Mouse (Mus musculus) MEL-GATA-1-ER (cell line): ENCODE measurements around the gene Atp6v0a2.

Source experiments
- DNase-seq: peaks from one replicate; pipeline ENCODE4 v3.0.0-alpha.2; 2012; ENCODE audit warnings: low read depth; ENCODE audit errors: extremely low read depth

Gene Atp6v0a2

GRCm38 (mm10) chr5:124636694-124637093, 8.3 kb downstream of the Atp6v0a2 start:
- DNase-seq = no peak

DNA sequence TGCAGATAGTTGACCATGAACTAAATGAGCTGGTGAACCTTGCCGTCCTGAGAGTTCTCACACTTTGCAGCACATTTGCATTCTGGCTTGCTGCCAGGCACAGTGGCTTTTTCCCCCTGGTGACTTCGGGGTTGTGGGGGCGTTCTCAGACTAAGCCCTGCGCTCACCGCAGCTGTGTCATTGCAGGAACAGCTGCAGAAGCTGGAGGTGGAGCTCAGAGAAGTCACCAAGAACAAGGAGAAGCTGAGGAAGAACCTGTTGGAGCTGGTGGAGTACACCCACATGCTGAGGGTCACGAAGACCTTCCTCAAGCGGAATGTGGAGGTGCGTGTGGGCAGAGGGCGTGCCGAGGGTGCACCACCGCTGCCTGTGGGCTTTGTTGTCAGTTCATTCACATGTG, 8.9 kb downstream of the Atp6v0a2 start:
- DNase-seq = no peak

DNA sequence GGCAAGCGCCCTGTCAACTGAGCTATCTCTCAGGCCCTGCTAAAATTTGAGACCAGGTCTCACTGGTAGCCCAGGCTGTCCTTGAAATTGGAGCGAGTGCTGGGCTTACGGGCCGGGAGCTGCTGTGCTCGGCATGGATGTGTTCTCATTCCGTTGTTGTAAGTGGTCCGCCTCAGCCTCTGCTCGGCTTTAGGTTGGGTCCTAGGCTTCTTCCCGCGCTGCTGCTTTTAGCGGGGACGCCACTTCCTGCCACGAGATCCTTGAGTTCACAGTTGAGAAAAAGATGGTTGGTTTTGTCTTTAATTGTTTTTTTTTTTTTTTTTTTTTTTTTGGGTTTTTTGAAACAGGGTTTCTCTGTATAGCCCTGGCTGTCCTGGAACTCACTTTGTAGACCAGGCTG, 9.5 kb downstream of the Atp6v0a2 start:
- DNase-seq = no peak

DNA sequence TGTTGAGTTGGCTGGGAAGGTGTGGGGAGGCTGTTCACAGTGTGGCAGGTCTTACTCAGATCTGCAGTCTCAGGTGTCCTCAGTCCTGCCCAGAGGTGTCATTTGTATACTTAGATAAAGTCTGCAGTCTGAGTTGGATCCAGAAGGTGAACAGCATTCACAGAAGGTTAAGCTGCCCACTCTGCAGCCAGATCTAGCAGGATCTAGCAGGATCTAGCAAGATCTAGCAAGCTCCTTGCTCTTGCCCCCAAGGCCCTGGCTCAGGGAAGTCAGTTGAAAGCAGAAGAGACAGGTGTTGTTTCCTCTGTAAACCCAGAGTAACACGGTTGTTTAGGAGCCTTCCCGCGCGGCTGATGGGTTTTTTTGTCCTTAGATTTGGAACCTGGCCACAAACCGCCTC, 85.4 kb downstream of the Atp6v0a2 start:
- no peak for DNase-seq

- no peak for DNase-seq
These were observed 86.8 kb downstream of the Atp6v0a2 start for GRCm38 (mm10) chr5:124715135-124715534.

DNA sequence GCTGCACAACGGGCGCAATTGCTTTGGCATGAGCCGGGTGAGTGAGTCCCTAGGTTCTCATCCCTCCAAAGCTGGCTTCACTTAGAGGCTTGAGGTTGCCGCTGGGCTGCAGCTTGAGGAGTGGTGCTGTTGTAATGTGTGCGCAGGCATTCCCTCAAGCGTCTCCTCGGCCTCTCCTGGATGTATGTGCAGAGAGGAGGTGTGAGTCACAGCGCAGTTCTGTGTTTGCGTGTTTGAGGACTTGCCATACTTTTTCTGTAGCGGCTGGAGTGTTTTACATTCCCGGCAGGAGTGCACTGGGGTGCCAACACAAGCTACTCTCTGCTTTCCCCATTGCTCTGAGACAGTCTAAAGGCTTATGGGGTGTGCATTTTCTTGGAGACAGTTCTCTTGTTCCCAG, 89.6 kb downstream of the Atp6v0a2 start:
- DNase-seq = no peak

GRCm38 (mm10) chr5:124718396-124718795, 90.0 kb downstream of the Atp6v0a2 start:
- DNase-seq = no peak

DNA sequence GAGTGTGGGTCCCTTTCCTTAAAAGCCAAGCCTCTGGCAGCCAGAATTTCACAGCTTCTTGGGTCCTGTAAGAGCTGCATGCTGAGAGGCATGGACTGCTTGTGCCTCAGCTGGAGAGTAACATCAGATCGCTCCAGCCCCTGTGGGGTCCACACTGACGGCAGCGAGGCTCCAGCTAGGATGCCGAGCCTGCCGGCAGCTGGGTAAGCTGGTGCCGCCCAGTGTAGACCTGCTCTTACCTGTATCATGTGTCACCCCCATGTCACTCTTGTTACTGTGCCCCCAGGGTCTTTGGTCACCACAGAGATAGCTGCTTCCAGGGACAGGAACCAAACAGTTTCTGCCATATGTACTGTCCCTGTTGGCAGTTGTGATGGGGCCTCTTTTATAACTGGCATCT, 94.7 kb downstream of the Atp6v0a2 start:
- no peak for DNase-seq

DNA sequence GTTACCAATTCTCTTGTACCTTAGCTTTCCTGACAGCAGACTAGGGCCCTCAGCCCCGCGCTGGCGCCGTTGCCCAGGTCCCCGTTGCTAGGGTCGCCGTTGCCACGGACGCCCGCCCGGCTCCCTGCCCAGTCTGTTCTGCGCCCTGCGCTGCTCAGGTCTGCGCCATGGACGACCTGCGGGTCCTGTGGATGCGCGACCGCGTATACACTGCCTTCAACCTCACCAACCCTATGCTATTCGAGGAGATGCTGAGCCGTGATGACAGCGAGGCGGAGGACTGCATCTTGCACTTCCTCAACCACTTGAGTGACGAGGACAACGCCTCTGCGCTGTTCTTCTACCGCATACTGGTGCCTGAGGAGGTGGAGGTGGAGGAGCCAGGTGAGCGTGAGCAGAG, 96.6 kb downstream of the Atp6v0a2 start, which contains the start of gene Dnah10:
TSS of gene Dnah10 (plus strand) at position 89 of the 400 bp plus-strand sequence.
- no peak for DNase-seq

DNA sequence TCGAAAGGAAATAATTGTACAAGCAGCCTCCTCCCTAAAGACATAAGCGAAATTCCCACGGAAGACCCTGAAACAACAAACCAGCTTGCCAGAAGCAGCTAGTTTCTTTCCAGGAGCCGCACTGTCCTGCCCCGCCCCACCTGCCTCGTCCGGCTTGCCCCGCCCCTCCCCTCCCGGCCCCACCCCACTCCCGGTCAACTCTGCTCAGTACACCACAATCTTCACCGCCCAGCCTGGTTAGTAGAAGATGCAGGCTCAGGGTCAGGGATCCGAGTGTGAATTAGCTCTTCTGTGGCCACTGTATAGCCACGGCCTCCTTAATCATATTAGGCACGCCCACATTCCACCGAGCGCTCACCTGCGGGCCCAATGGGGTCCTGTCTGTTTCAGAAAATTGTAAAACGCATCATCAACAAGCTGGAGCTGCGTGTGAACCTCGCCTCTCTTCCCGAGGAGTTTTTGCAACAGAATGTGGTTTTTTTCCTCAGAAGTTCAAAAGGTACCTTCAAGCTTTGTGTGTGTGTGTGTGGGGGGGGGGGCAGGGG, 101.4 kb downstream of the Atp6v0a2 start:
- no peak for DNase-seq

GRCm38 (mm10) chr5:124733961-124734360, 105.6 kb downstream of the Atp6v0a2 start:
- no peak for DNase-seq

DNA sequence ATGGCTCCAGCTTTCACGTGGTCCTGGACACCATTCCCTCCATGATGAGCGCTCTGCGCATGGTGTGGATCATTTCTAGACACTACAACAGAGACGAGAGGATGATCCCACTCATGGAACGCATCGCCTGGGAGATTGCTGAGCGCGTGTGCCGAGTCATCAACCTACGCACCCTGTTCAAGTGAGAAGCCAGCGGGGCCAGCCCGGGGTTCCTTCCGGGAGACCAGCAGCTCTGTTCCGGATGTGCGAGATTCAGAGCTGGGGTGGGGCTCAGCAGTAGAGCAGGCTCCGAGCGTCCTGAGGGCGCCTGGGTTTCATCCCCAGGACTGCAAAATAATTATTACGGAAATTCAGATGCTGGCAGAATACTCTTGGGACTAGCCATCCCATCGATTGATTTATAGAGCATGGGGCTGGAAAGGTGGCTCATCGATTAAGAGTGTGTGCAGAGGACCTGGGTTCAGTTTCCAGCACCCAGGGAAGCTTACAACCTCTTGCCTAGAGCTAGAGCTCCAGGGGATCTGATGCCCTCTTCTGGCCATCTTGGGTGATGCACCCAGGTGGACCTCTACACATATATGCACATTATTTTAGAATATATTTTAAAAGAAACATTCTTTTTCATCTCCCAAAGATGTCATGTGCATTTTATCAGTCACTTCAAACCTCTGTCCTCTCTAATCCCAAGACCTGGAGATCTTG, 113.7 kb downstream of the Atp6v0a2 start:
- DNase-seq = no peak

DNA sequence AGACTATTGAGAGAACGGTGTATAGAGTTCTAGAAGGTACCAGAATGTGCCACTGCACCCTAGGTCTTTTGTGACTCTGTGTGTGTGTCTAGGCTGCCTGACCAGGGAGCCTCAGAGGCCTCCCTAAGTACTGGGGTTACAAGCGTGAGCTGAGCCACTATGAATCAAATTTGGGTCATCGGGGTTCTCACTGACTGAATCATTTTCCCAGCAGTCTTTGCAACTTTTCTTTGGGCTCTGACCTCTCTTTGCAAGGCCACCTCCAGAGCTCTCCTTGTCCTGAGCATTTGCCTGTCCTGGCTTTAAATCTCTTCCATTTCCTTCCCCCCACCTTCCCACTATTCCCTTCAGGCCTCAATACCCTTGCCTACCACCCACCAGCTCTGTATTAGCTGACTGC, 115.5 kb downstream of the Atp6v0a2 start:
- no peak for DNase-seq

- no peak for DNase-seq
These were observed 117.8 kb downstream of the Atp6v0a2 start for GRCm38 (mm10) chr5:124746220-124746619.

- no peak for DNase-seq
These were observed 119.9 kb downstream of the Atp6v0a2 start for GRCm38 (mm10) chr5:124748296-124748695.

GRCm38 (mm10) chr5:124751656-124752055, 123.3 kb downstream of the Atp6v0a2 start:
- no peak for DNase-seq

- DNase-seq = no peak
These were observed 132.6 kb downstream of the Atp6v0a2 start for GRCm38 (mm10) chr5:124761011-124761410.

DNA sequence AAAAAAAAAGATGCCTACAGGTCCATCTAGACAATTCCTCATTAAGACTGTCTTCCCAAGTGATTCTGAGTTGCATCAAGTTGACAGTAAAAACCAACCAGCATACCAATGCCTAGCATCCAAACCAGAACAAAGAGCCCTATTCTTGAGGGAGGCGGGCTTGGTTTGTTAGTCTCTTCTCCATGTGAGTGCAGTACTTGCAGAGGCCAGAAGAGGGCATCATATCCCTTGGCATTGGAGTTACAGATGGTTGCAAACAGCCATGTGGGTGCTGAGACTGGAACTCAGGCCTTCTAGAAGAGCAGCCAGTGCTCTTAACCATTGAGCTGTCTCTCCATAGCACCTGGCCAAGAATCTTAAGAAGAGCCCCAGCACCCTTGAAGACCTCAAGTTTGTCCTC, 133.4 kb downstream of the Atp6v0a2 start:
- DNase-seq = no peak
